Mouse (Mus musculus): Measurements from ENCODE around the gene Dazap2. TPM values are rescaled to one million over a fixed set of nuclear protein-coding genes. Genes with fewer than 3 reads are reported as not detected.

The Dazap2 gene
- polyA plus RNA-seq, 1 experiment from 2014 or later = 250 TPM

DNA sequence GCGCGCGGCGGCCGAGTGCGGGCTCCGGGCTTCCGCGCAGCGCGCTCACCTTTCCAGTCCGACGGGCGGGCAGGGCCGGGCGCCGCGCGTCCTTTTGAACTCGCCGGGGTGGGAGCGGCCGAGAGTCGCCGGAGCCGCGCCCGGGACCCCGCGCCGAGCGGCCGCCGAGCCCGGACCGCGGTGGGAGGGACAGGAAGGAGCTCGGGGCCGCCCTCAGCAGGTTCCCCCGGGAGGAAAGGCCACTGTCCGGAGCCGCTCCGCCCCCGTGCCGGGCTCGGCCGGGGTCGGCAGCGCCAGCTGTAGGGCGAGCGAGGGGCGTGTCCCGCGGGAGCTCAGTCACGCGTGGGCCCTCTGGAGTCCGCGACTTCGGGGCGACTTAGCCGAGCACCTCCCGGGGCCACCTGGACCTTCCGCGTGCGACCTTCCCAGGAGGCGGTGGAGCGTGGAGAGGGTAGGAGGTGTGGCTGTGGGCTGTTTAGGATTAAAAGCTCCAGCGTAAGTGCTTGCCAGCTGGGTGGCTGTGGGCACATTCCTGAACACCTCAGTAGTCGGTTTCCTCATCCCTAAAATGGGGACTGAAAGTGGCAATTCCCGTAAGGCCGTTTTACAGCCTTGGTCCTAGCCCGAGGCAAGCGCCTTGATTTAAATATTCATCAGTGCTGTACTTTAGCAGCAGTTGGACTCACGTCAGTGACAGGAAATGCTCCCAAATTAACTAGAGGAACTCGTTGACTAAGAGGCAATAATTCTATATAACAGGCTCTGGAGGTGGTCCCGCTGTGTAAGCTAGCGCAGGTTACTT, 21.8 kb downstream of the Dazap2 start, which contains the start of gene Smagp:
Gene Smagp, minus strand, starts transcription at position 241 of the 802 bp plus-strand sequence.
- H3K36me3 ChIP-seq (ENCODE audit: control insufficient read depth, insufficient read depth, low read length) = no peaks in the 10 kb centered on the region
- DNase-seq (ENCODE audit: low spot score) (no peak), ATAC-seq (ENCODE audit: insufficient read depth, low FRiP score, low TSS enrichment) (no peak)
- H3K27me3 ChIP-seq (ENCODE audit: control insufficient read depth, insufficient read depth, low read length) = peaks cover 44% of the 10 kb centered on the region
- H3K4me2 ChIP-seq (ENCODE audit: low read depth) = peak within 1 kb of the TSS; percentile 77
- H3K27ac ChIP-seq (ENCODE audit: low read depth, low read length) = no peak within 1 kb of the TSS
- peak within 1 kb of the TSS; percentile 44 for H3K4me3 ChIP-seq (ENCODE audit: low read depth, low read length)
- H3K4me1 ChIP-seq (ENCODE audit: control insufficient read depth, insufficient read depth, low read length) = peaks cover 11% of the 10 kb centered on the region
- no peaks in the 10 kb centered on the region for H3K9me3 ChIP-seq (ENCODE audit: control insufficient read depth, low read length)
- under 1% methylated on average over 75 of the region's 77 CpGs for WGBS
- peak within 1 kb of the TSS; percentile 1; the same call in 1 of the 2 replicates for H3K9ac ChIP-seq (ENCODE audit: low read length)

DNA sequence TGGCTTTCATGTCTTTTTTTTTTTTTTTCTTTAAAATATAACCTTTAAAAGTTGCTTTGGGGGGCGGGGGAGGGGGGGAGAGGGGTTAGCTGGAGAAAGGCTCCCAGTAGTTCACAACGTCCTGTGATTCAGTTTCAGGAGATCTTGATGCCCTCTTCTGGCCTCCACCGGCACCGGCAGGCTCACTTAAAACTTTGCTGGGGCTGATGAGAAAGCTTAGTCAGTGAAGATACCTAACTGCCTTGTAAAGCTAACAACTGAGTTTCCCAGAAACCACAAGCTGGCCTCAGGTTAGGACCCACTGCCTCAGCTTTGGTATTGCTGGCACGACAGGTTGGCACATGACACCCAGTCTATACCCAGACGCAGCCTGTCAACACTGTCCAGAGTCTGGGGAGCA, 22.5 kb downstream of the Dazap2 start:
- Histone ChIP-seq H3K4me2 (ENCODE audit: low read depth) (no peak overlapping the region), H3K9me3 (ENCODE audit: control insufficient read depth, low read length) (no peaks in the 10 kb centered on the region), H3K9ac (ENCODE audit: low read length) (no peak overlapping the region), H3K27ac (ENCODE audit: low read depth, low read length) (no peak overlapping the region), H3K27me3 (ENCODE audit: control insufficient read depth, insufficient read depth, low read length) (peaks cover 44% of the 10 kb centered on the region), H3K4me3 (ENCODE audit: low read depth, low read length) (no peak overlapping the region), H3K36me3 (ENCODE audit: control insufficient read depth, insufficient read depth, low read length) (no peaks in the 10 kb centered on the region), H3K4me1 (ENCODE audit: control insufficient read depth, insufficient read depth, low read length) (peaks cover 11% of the 10 kb centered on the region)
- WGBS = 16% methylated on average over 6 of the region's 6 CpGs
- DNase-seq (ENCODE audit: low spot score) (no peak), ATAC-seq (ENCODE audit: insufficient read depth, low FRiP score, low TSS enrichment) (no peak)

DNA sequence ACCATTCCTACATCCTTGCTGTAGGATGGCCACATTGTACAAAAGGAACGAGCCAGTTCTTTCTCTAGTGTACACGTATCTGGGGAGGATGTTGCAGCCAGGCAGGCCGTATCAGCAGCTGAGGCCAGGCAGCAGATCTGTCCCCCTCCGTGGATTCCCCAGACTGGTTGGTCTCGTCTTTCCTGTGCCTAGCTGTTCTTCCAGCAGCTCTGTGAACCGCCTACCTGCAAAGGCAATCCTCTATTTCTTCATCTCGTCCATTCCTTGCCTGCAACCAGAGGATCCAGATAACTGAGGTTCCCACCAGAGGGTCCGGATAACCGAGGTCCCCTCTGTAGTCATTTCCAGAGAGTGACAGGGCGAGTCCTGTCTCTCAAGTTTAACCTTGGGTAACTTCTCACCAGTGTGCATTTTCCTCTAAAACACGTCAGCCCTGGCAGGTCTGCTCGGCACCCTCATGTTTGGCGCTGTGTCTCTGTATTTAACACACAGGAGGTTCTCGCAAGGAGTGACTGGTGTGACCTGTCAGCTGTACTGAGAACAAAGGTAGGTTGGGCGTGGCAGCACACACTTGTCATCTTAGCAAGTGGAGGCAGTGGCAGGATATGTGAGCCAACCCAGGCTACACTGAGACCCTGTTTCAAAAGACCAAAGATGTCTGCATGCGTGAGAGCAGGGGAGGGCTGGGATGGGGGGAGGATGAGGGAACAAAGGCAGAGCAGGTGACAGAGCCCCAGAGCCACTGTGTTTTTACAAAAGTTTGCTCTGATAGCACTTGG, 25.0 kb downstream of the Dazap2 start:
- ATAC-seq (ENCODE audit: insufficient read depth, low FRiP score, low TSS enrichment) = no peak
- Histone ChIP-seq H3K9me3 (ENCODE audit: control insufficient read depth, low read length) (no peaks in the 10 kb centered on the region), H3K4me2 (ENCODE audit: low read depth) (no peak overlapping the region), H3K27me3 (ENCODE audit: control insufficient read depth, insufficient read depth, low read length) (peaks cover 34% of the 10 kb centered on the region), H3K9ac (ENCODE audit: low read length) (no peak overlapping the region), H3K4me3 (ENCODE audit: low read depth, low read length) (no peak overlapping the region), H3K36me3 (ENCODE audit: control insufficient read depth, insufficient read depth, low read length) (no peaks in the 10 kb centered on the region), H3K27ac (ENCODE audit: low read depth, low read length) (no peak overlapping the region), H3K4me1 (ENCODE audit: control insufficient read depth, insufficient read depth, low read length) (peaks cover 11% of the 10 kb centered on the region)
- no peak for DNase-seq (ENCODE audit: low spot score)
- WGBS = 77% methylated on average over 16 of the region's 16 CpGs

DNA sequence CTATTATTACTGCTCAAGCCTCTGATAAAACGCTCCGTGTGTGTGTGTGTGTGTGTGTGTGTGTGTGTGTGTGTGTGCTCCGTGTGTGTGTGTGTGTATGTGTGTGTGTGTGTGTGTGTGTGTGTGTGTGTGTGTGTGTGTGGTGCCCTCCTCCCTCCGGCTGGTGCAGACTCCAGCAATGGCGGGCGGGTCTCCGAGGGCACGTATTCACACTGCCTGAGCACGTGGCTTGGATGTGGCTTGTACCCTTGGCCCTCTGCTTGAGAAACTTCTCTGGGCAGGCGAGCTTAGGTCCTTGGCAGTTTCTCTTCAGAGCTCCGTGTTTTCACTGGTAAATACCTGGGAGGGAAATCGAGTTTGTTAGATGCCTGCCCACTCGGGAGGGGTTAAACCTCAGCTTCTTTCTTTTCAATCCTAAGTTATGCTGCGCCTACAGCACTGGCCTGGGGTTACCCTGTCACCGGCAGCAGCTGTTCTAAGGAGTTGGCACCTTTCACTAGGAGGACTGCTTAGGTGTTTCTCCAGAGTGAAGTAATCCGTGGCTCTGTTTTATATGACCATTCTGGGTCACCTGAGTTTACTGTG, 26.2 kb downstream of the Dazap2 start:
- no peak for ATAC-seq (ENCODE audit: insufficient read depth, low FRiP score, low TSS enrichment)
- Histone ChIP-seq H3K4me3 (ENCODE audit: low read depth, low read length) (no peak overlapping the region), H3K27ac (ENCODE audit: low read depth, low read length) (no peak overlapping the region), H3K9ac (ENCODE audit: low read length) (no peak overlapping the region), H3K27me3 (ENCODE audit: control insufficient read depth, insufficient read depth, low read length) (peaks cover 23% of the 10 kb centered on the region), H3K9me3 (ENCODE audit: control insufficient read depth, low read length) (no peaks in the 10 kb centered on the region), H3K4me1 (ENCODE audit: control insufficient read depth, insufficient read depth, low read length) (peaks cover 8% of the 10 kb centered on the region), H3K4me2 (ENCODE audit: low read depth) (no peak overlapping the region), H3K36me3 (ENCODE audit: control insufficient read depth, insufficient read depth, low read length) (no peaks in the 10 kb centered on the region)
- no peak for DNase-seq (ENCODE audit: low spot score)
- 77% methylated on average over 12 of the region's 16 CpGs for WGBS

DNA sequence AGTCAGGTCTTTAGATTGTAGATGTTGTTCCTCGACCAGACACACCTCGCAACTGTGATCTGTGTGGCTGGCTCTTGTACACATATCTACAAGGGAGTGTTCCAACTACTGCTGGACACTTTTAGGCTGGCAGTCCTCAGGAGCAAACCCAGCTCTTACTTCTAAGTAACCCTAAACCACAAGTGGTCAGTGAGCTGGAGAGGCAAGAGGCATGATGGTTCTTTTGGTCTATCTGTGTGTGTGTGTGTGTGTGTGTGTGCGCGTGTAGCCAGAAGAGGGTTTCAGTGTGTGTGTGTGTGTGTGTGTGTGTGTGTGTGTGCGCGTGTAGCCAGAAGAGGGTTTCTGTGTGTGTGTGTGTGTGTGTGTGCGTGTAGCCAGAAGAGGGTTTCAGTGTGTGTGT, 27.3 kb downstream of the Dazap2 start:
- H3K36me3 ChIP-seq (ENCODE audit: control insufficient read depth, insufficient read depth, low read length) = no peaks in the 10 kb centered on the region
- WGBS = 97% methylated on average over 7 of the region's 7 CpGs
- DNase-seq (ENCODE audit: low spot score) = no peak
- no peaks in the 10 kb centered on the region for H3K4me1 ChIP-seq (ENCODE audit: control insufficient read depth, insufficient read depth, low read length)
- no peak overlapping the region for H3K27ac ChIP-seq (ENCODE audit: low read depth, low read length)
- H3K27me3 ChIP-seq (ENCODE audit: control insufficient read depth, insufficient read depth, low read length) = peaks cover 12% of the 10 kb centered on the region
- no peak for ATAC-seq (ENCODE audit: insufficient read depth, low FRiP score, low TSS enrichment)
- no peaks in the 10 kb centered on the region for H3K9me3 ChIP-seq (ENCODE audit: control insufficient read depth, low read length)
- H3K4me2 ChIP-seq (ENCODE audit: low read depth) = no peak overlapping the region
- no peak overlapping the region for H3K4me3 ChIP-seq (ENCODE audit: low read depth, low read length)
- H3K9ac ChIP-seq (ENCODE audit: low read length) = no peak overlapping the region

DNA sequence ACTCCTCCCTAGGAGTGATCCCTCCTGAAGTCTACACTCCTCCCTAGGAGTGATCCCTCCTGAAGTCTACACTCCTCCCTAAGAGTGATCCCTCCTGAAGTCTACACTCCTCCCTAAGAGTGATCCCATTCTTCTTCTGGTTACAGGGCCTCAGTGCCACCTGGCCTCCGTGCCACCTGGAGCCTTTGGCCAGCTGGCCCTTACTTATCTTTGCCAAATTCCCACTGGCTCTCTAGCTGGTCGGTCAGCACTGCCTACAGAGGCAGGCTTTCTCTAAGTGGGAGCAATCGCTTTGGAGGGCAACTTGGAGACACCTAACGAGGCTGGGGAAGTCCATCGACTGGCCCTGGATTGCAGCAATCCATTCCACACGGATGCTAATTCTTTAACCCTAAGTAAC, 31.0 kb downstream of the Dazap2 start:
- Histone ChIP-seq H3K27me3 (ENCODE audit: control insufficient read depth, insufficient read depth, low read length) (no peaks in the 10 kb centered on the region), H3K4me1 (ENCODE audit: control insufficient read depth, insufficient read depth, low read length) (no peaks in the 10 kb centered on the region), H3K4me3 (ENCODE audit: low read depth, low read length) (no peak overlapping the region), H3K27ac (ENCODE audit: low read depth, low read length) (no peak overlapping the region), H3K4me2 (ENCODE audit: low read depth) (no peak overlapping the region), H3K36me3 (ENCODE audit: control insufficient read depth, insufficient read depth, low read length) (no peaks in the 10 kb centered on the region), H3K9ac (ENCODE audit: low read length) (no peak overlapping the region), H3K9me3 (ENCODE audit: control insufficient read depth, low read length) (no peaks in the 10 kb centered on the region)
- ATAC-seq (ENCODE audit: insufficient read depth, low FRiP score, low TSS enrichment) (no peak), DNase-seq (ENCODE audit: low spot score) (no peak)
- 79% methylated on average over 6 of the region's 6 CpGs for WGBS

DNA sequence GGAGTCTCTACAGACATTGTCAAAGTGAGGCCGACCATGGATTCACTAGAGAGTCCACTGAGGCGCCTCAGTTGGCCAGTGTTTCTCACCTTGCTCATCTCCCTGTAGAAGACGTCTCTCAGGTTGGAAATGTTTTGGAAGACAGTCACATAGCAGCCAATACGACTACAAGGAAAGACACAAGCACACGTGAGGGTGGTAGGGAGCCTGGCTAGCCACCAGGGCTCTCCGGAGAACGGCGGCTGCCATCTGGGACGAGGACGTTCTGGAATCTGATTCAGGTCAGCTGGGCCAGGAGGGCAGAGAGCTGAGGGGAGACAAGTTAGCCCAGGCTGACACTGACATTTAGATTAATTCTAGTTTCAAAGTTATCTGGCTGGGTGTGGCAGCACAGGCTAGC, 35.0 kb downstream of the Dazap2 start:
- no peak for ATAC-seq (ENCODE audit: insufficient read depth, low FRiP score, low TSS enrichment)
- no peak overlapping the region for H3K4me2 ChIP-seq (ENCODE audit: low read depth)
- H3K36me3 ChIP-seq (ENCODE audit: control insufficient read depth, insufficient read depth, low read length) = no peaks in the 10 kb centered on the region
- H3K27me3 ChIP-seq (ENCODE audit: control insufficient read depth, insufficient read depth, low read length) = no peaks in the 10 kb centered on the region
- no peak overlapping the region for H3K4me3 ChIP-seq (ENCODE audit: low read depth, low read length)
- DNase-seq (ENCODE audit: low spot score) = no peak
- H3K9me3 ChIP-seq (ENCODE audit: control insufficient read depth, low read length) = no peaks in the 10 kb centered on the region
- no peak overlapping the region for H3K9ac ChIP-seq (ENCODE audit: low read length)
- whole genome bisulfite sequencing = 88% methylated on average over 10 of the region's 10 CpGs
- H3K27ac ChIP-seq (ENCODE audit: low read depth, low read length) = no peak overlapping the region
- H3K4me1 ChIP-seq (ENCODE audit: control insufficient read depth, insufficient read depth, low read length) = no peaks in the 10 kb centered on the region

DNA sequence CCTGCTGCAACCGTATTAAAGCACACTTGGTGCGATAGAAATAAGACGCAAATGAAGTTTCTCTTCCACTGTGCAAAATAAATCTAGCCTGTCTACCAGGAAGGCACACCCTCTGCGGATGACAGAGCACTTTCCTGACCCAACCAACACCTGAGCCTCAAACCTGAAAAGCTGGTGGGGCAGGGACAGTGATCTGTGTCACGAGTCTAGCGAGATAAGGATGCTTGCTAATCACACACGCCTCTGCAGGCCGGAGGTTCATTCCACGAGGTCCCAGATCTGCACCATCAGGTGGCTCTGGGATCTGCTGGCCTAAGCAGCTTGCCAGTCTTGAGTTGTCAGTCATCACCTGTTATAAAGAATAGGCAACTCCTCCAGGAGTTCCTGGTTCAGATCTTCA, 36.5 kb downstream of the Dazap2 start:
- Histone ChIP-seq H3K4me1 (ENCODE audit: control insufficient read depth, insufficient read depth, low read length) (no peaks in the 10 kb centered on the region), H3K9ac (ENCODE audit: low read length) (no peak overlapping the region), H3K4me2 (ENCODE audit: low read depth) (no peak overlapping the region), H3K36me3 (ENCODE audit: control insufficient read depth, insufficient read depth, low read length) (no peaks in the 10 kb centered on the region), H3K9me3 (ENCODE audit: control insufficient read depth, low read length) (no peaks in the 10 kb centered on the region), H3K4me3 (ENCODE audit: low read depth, low read length) (no peak overlapping the region), H3K27ac (ENCODE audit: low read depth, low read length) (no peak overlapping the region), H3K27me3 (ENCODE audit: control insufficient read depth, insufficient read depth, low read length) (no peaks in the 10 kb centered on the region)
- DNase-seq (ENCODE audit: low spot score) = no peak
- no peak for ATAC-seq (ENCODE audit: insufficient read depth, low FRiP score, low TSS enrichment)
- WGBS = 89% methylated on average over 9 of the region's 9 CpGs
